Mouse (Mus musculus) ES-Bruce4 (cell line): Measurements from ENCODE around the gene Nkx6-1. TPM values are rescaled to one million over a fixed set of nuclear protein-coding genes. Genes with fewer than 3 reads are reported as not detected.

Source experiments
- H3K27ac ChIP-seq: 2 replicates; pipeline ENCODE4 v1.5.1; 2012; ENCODE audit warnings: low read length, inconsistent platforms; ENCODE audit not compliant: insufficient read depth
- H3K27me3 ChIP-seq: 2 replicates; pipeline ENCODE4 v1.6.1; 2012; ENCODE audit warnings: mild to moderate bottlenecking, low read length, inconsistent platforms; ENCODE audit not compliant: control insufficient read depth, poor library complexity, insufficient read depth, severe bottlenecking
- H3K36me3 ChIP-seq: 2 replicates; pipeline ENCODE4 v1.6.1; 2012; ENCODE audit warnings: inconsistent platforms, mild to moderate bottlenecking, low read length, moderate library complexity; ENCODE audit not compliant: control insufficient read depth, poor library complexity, insufficient read depth, severe bottlenecking
- H3K4me1 ChIP-seq: one replicate; pipeline ENCODE4 v1.8.1; 2011; ENCODE audit warnings: low read length; ENCODE audit not compliant: control insufficient read depth, insufficient read depth
- H3K4me3 ChIP-seq: 2 replicates; pipeline ENCODE4 v1.5.1; 2011; ENCODE audit warnings: low read depth, mild to moderate bottlenecking, low read length
- H3K9ac ChIP-seq: 2 replicates; pipeline ENCODE4 v1.6.1; 2012; ENCODE audit warnings: low read depth, mild to moderate bottlenecking, inconsistent platforms; ENCODE audit not compliant: poor library complexity, severe bottlenecking
- H3K9me3 ChIP-seq: replicated peaks from 2 replicates; pipeline ENCODE4 v1.6.1; 2012; ENCODE audit warnings: mild to moderate bottlenecking, low read length, inconsistent platforms; ENCODE audit not compliant: control insufficient read depth, poor library complexity, insufficient read depth, severe bottlenecking
- CTCF ChIP-seq: IDR thresholded peaks from one replicate; pipeline ENCODE4 v1.8.1; 2011; ENCODE audit warnings: low read depth, low read length
- EP300 ChIP-seq: IDR thresholded peaks from 2 replicates; pipeline ENCODE4 v1.6.1; 2011; ENCODE audit warnings: low read depth, low read length; ENCODE audit not compliant: insufficient read depth
- POLR2A ChIP-seq: IDR thresholded peaks from one replicate; pipeline ENCODE4 v1.8.1; 2011; ENCODE audit warnings: low read length; ENCODE audit not compliant: insufficient read depth
- polyA plus RNA-seq: library from polyadenylated mRNA; stranded (reverse); fragments of >200 nt; gene quantifications from 2 replicates; pipeline ENCODE4 v1.2.4, GENCODE M21; 2011; ENCODE audit warnings: low read depth; ENCODE audit not compliant: missing spikeins, insufficient read depth, insufficient read length

Nkx6-1 gene
- polyA plus RNA-seq, 1 experiment: not detected

DNA sequence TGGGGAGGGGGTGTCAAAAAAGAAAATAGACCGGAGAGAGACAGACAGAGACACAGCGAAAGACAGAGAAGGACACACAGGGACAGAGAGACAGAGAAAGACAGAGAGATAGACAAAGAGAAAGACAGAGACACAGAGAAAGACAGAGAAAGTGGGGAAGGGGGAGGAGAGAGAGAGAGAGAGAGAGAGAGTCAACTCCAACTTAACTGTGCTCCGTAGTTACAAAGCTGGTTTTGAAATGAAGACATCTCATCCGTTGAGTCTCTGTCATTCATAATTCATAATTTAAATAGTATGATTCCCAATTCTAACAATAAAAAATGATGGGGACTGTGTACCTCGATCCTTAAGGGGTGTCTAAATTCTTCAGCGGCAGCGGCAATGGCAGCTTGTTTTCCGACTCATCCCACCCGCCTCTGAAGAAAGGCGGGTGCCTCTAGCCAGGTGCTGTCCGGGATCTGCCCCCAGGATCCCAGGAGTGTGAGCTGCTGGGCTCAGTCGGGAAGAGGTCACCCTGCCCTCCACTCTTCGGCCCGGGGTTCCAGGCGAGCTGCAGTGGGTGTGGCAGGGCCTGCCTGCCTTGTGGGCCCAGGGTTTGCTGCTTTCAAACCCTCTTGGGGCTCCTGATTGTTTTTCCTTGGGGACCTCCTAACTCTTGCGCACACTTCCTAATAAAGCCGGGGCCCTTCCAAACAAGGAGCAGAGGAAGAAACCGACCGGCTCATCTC lies 2.6 kb upstream of the Nkx6-1 start:
- no peak overlapping the region for H3K9ac ChIP-seq
- H3K27me3 ChIP-seq: peaks cover 45% of the 10 kb centered on the region
- no peak overlapping the region for H3K27ac ChIP-seq
- TF ChIP-seq CTCF (no peak), EP300 (no peak), POLR2A (no peak)
- H3K4me3 ChIP-seq: no peak overlapping the region
- no peaks in the 10 kb centered on the region for H3K36me3 ChIP-seq
- no peaks in the 10 kb centered on the region for H3K9me3 ChIP-seq
- no peaks in the 10 kb centered on the region for H3K4me1 ChIP-seq

GRCm38 (mm10) chr5:101666713-101667112 lies 1.9 kb upstream of the Nkx6-1 start:
- H3K9me3 ChIP-seq: no peaks in the 10 kb centered on the region
- H3K27me3 ChIP-seq: peaks cover 48% of the 10 kb centered on the region
- no peaks in the 10 kb centered on the region for H3K36me3 ChIP-seq
- no peak overlapping the region for H3K27ac ChIP-seq
- no peaks in the 10 kb centered on the region for H3K4me1 ChIP-seq
- H3K4me3 ChIP-seq: no peak overlapping the region
- H3K9ac ChIP-seq: no peak overlapping the region
- TF ChIP-seq EP300 (no peak), POLR2A (no peak), CTCF (no peak)

- H3K27ac ChIP-seq: no peak overlapping the region
- H3K36me3 ChIP-seq: no peaks in the 10 kb centered on the region
- no peak overlapping the region for H3K9ac ChIP-seq
- H3K4me3 ChIP-seq: no peak overlapping the region
- H3K9me3 ChIP-seq: no peaks in the 10 kb centered on the region
- no peaks in the 10 kb centered on the region for H3K4me1 ChIP-seq
- H3K27me3 ChIP-seq: peaks cover 48% of the 10 kb centered on the region
- TF ChIP-seq CTCF: no peak
These were observed 1.3 kb upstream of the Nkx6-1 start for GRCm38 (mm10) chr5:101666091-101666490.

GRCm38 (mm10) chr5:101664423-101664921 lies 324 bp downstream of the Nkx6-1 start:
- Histone ChIP-seq H3K4me1 (no peaks in the 10 kb centered on the region), H3K4me3 (peak overlapping the region; percentile 60), H3K27ac (no peak overlapping the region), H3K9me3 (no peaks in the 10 kb centered on the region), H3K9ac (peak overlapping the region; percentile 20; the same call in 1 of the 2 replicates), H3K27me3 (peaks cover 60% of the 10 kb centered on the region), H3K36me3 (no peaks in the 10 kb centered on the region)
- TF ChIP-seq POLR2A: no peak
- TF ChIP-seq EP300: no peak
- no peak for TF ChIP-seq CTCF

DNA sequence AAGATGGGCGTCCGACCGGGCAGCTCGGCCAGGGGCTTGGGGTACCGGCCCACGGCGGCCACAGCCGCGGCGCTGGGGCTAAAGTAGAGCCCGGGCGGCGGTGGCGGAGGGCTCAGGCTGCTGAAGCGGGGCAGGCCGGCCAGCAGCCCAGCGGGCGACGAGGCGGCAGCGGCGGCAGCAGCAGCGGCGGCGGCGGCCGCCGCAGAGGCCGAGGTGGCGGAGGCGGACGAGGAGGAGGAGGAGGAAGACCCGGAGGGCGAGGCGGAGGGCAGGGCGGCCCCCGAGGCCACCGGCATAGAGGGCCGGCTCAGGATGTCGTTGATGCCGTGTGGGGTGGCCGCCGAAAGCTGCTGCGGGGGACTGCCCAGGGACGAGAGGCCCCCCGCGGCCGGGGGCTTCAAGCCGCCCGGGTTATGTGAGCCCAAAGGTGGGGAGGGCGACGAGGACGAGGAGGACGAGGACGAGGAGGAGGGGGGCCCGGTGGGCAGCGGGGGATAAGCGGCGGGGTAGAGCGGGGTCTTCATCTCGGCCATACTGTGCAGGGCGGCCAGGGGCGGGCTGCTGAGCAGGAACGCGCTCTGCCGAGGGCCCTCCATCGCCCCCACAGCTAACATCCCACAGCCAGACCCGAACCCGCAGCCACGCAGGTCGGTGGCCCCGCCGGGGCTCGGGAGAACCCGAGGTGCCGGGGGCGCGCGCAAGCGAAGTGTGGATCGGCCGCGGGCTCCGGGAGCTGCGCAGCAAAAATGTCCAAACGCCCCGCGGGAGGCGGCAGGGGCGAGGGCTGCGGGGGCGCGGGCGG lies 974 bp downstream of the Nkx6-1 start:
- H3K9me3 ChIP-seq: no peaks in the 10 kb centered on the region
- no peaks in the 10 kb centered on the region for H3K36me3 ChIP-seq
- no peak overlapping the region for H3K27ac ChIP-seq
- TF ChIP-seq EP300: no peak
- TF ChIP-seq POLR2A: no peak
- TF ChIP-seq CTCF: no peak
- H3K4me1 ChIP-seq: no peaks in the 10 kb centered on the region
- H3K9ac ChIP-seq: peak overlapping the region; percentile 20
- peak overlapping the region; percentile 60 for H3K4me3 ChIP-seq
- H3K27me3 ChIP-seq: peaks cover 65% of the 10 kb centered on the region

GRCm38 (mm10) chr5:101663176-101663575 lies 1.6 kb downstream of the Nkx6-1 start:
- Histone ChIP-seq H3K27me3 (peaks cover 64% of the 10 kb centered on the region), H3K36me3 (no peaks in the 10 kb centered on the region), H3K27ac (no peak overlapping the region), H3K4me1 (no peaks in the 10 kb centered on the region), H3K9me3 (no peaks in the 10 kb centered on the region), H3K4me3 (peak overlapping the region; percentile 48), H3K9ac (peak overlapping the region; percentile 20; the same call in 1 of the 2 replicates)
- TF ChIP-seq POLR2A (no peak), CTCF (no peak), EP300 (no peak)
